Mouse (Mus musculus) lung, adult 2 months (tissue): Measurements from ENCODE around the gene Cox7a2.

Source experiments
- CTCF ChIP-seq: fragments of 200-500 bp; IDR thresholded peaks from 2 replicates; pipeline ENCODE4 v1.5.1; 2011; ENCODE audit warnings: mild to moderate bottlenecking, low read length, control low read depth; ENCODE audit not compliant: insufficient read depth
- POLR2A ChIP-seq: fragments of 200-500 bp; IDR thresholded peaks from 2 replicates; pipeline ENCODE4 v1.6.1; 2011; ENCODE audit warnings: low read depth, mild to moderate bottlenecking, control low read depth, low read length, borderline replicate concordance; ENCODE audit errors: extremely low read depth

- TF ChIP-seq CTCF (no peak), POLR2A (no peak)
These were observed 9.0 kb downstream of the Cox7a2 start for GRCm38 (mm10) chr9:79750709-79751108.
